Mouse (Mus musculus) liver, adult 2 months (tissue): ENCODE results near the gene Ndufa12. TPM values are rescaled to one million over a fixed set of nuclear protein-coding genes. Genes with fewer than 3 reads are reported as not detected.

Experiments
- DNase-seq: peaks from one replicate; pipeline ENCODE4 v3.0.0-alpha.2; 2011; ENCODE audit warnings: low read depth, low spot score; ENCODE audit errors: extremely low read depth
- H3K27ac ChIP-seq: fragments of 200-500 bp; replicated peaks from 2 replicates; pipeline ENCODE4 v1.5.1; 2012; ENCODE audit warnings: low read depth, mild to moderate bottlenecking, control low read depth, inconsistent platforms, low read length; ENCODE audit not compliant: insufficient read depth
- H3K27me3 ChIP-seq: fragments of 200-500 bp; 2 replicates; pipeline ENCODE4 v1.6.1; 2012; ENCODE audit warnings: mild to moderate bottlenecking, moderate library complexity, low read length, inconsistent platforms; ENCODE audit not compliant: control insufficient read depth, insufficient read depth
- H3K36me3 ChIP-seq: fragments of 200-500 bp; 2 replicates; pipeline ENCODE4 v1.6.1; 2012; ENCODE audit warnings: low read length, inconsistent platforms; ENCODE audit not compliant: control insufficient read depth, insufficient read depth
- H3K4me1 ChIP-seq: fragments of 200-500 bp; 2 replicates; pipeline ENCODE4 v1.6.1; 2011; ENCODE audit warnings: low read length; ENCODE audit not compliant: control insufficient read depth, insufficient read depth
- H3K4me3 ChIP-seq: fragments of 200-500 bp; 2 replicates; pipeline ENCODE4 v1.5.1; 2011; ENCODE audit warnings: low read depth, mild to moderate bottlenecking, control low read depth, low read length, moderate library complexity; ENCODE audit not compliant: insufficient read depth
- H3K79me2 ChIP-seq: fragments of 200-500 bp; 2 replicates; pipeline ENCODE4 v1.6.1; 2012; ENCODE audit warnings: inconsistent platforms, mild to moderate bottlenecking, low read length, moderate library complexity; ENCODE audit not compliant: control insufficient read depth, insufficient read depth
- H3K9ac ChIP-seq: fragments of 200-500 bp; 2 replicates; pipeline ENCODE4 v1.6.1; 2012; ENCODE audit warnings: low read depth, mild to moderate bottlenecking, control low read depth, inconsistent platforms, low read length
- CTCF ChIP-seq: fragments of 200-500 bp; IDR thresholded peaks from 2 replicates; pipeline ENCODE4 v1.5.1; 2011; ENCODE audit warnings: low read depth, low read length, control low read depth
- POLR2A ChIP-seq: fragments of 200-500 bp; IDR thresholded peaks from 2 replicates; pipeline ENCODE4 v1.6.1; 2011; ENCODE audit warnings: low read length, control low read depth; ENCODE audit not compliant: insufficient read depth; ENCODE audit errors: extremely low read depth
- WGBS: fragments of 180-500 bp; shearing (Covaris S2); methylation state at CpG from one replicate; pipeline ENCODE4 v1.1.7; 2018; 5-methylcytosine and 5-hydroxymethylcytosine counted together
- polyA plus RNA-seq: library from polyadenylated mRNA; depleted of rRNA; stranded (reverse); fragments of >200 nt; gene quantifications from 2 replicates; pipeline ENCODE4 v1.2.3, GENCODE M21; 2012
- total RNA-seq: library from RNA; depleted of rRNA; stranded (reverse); fragments of >200 nt; gene quantifications from 2 replicates; pipeline ENCODE4 v1.2.3, GENCODE M21; 2014

Ndufa12 gene
- total and polyA plus RNA-seq, 2 experiments, result 74.6 to 237 TPM

GRCm38 (mm10) chr10:94255744-94256143 is 57.2 kb downstream of the Ndufa12 start:
- 75% methylated on average over 6 of the region's 6 CpGs for WGBS
- H3K79me2 ChIP-seq, result no peaks in the 10 kb centered on the region
- TF ChIP-seq CTCF (no peak), POLR2A (no peak)

GRCm38 (mm10) chr10:94256518-94256917 is 58.0 kb downstream of the Ndufa12 start:
- no peak for TF ChIP-seq CTCF
- no peak for TF ChIP-seq POLR2A

More at GRCm38 (mm10) chr10:94255744-94256143, 57.2 kb downstream of the Ndufa12 start:
- Histone ChIP-seq H3K36me3 (no peaks in the 10 kb centered on the region), H3K4me1 (no peaks in the 10 kb centered on the region), H3K4me3 (no peak overlapping the region), H3K9ac (no peak overlapping the region), H3K27ac (no peak overlapping the region), H3K27me3 (no peaks in the 10 kb centered on the region)
- DNase-seq, result no peak

GRCm38 (mm10) chr10:94260544-94260943 is 62.0 kb downstream of the Ndufa12 start:
- WGBS, result 71% methylated on average over 1 of the region's 1 CpGs
- no peak for DNase-seq
- Histone ChIP-seq H3K27ac (no peak overlapping the region), H3K79me2 (no peaks in the 10 kb centered on the region), H3K9ac (no peak overlapping the region), H3K4me1 (no peaks in the 10 kb centered on the region), H3K27me3 (0 out of 2 replicates have a peak, but pooled peaks cover 2% of the 10 kb centered on the region), H3K4me3 (no peak overlapping the region), H3K36me3 (no peaks in the 10 kb centered on the region)
- TF ChIP-seq CTCF, result no peak
- no peak for TF ChIP-seq POLR2A

More at GRCm38 (mm10) chr10:94256518-94256917, 58.0 kb downstream of the Ndufa12 start:
- Histone ChIP-seq H3K9ac (no peak overlapping the region), H3K79me2 (no peaks in the 10 kb centered on the region), H3K36me3 (no peaks in the 10 kb centered on the region), H3K4me1 (no peaks in the 10 kb centered on the region), H3K4me3 (no peak overlapping the region), H3K27ac (no peak overlapping the region), H3K27me3 (0 out of 2 replicates have a peak, but pooled peaks cover 2% of the 10 kb centered on the region)
- DNase-seq, result no peak
- WGBS, result 93% methylated on average over 4 of the region's 4 CpGs

GRCm38 (mm10) chr10:94262646-94263045 is 64.1 kb downstream of the Ndufa12 start:
- TF ChIP-seq CTCF (no peak), POLR2A (no peak)
- H3K27ac ChIP-seq, result no peak overlapping the region
- 90% methylated on average over 13 of the region's 13 CpGs for WGBS

GRCm38 (mm10) chr10:94263211-94263610 is 64.7 kb downstream of the Ndufa12 start:
- no peak for DNase-seq
- WGBS, result 77% methylated on average over 3 of the region's 3 CpGs
- TF ChIP-seq POLR2A (no peak), CTCF (no peak)
- Histone ChIP-seq H3K9ac (no peak overlapping the region), H3K27me3 (0 out of 2 replicates have a peak, but pooled peaks cover 2% of the 10 kb centered on the region), H3K36me3 (no peaks in the 10 kb centered on the region), H3K4me1 (no peaks in the 10 kb centered on the region), H3K79me2 (no peaks in the 10 kb centered on the region), H3K4me3 (no peak overlapping the region), H3K27ac (no peak overlapping the region)

More at GRCm38 (mm10) chr10:94262646-94263045, 64.1 kb downstream of the Ndufa12 start:
- Histone ChIP-seq H3K27me3 (0 out of 2 replicates have a peak, but pooled peaks cover 2% of the 10 kb centered on the region), H3K4me3 (no peak overlapping the region), H3K36me3 (no peaks in the 10 kb centered on the region), H3K79me2 (no peaks in the 10 kb centered on the region), H3K9ac (no peak overlapping the region), H3K4me1 (no peaks in the 10 kb centered on the region)
- DNase-seq, result no peak
